Mouse (Mus musculus): ENCODE data around the gene Met. TPM values are rescaled to one million over a fixed set of nuclear protein-coding genes. Genes with fewer than 3 reads are reported as not detected.

Gene Met
- not detected in 2 replicates for total RNA-seq (2014; fragmentation: Nextera tagmentation)
- total RNA-seq (2017): 0.56 TPM in 1 of 2 replicates, not detected in the other

GRCm38 (mm10) chr6:17463434-17464280, at the start of gene Met:
Gene Met (plus strand): TSS chr6:17463800.
- no peak for ATAC-seq (replicated peaks; ENCODE audit: low FRiP score, low TSS enrichment, poor library complexity, severe bottlenecking)

- no peak for ATAC-seq (replicated peaks; ENCODE audit: low FRiP score, low TSS enrichment, poor library complexity, severe bottlenecking)
These were observed 45.4 kb upstream of the Met start for GRCm38 (mm10) chr6:17418226-17418625.

- ATAC-seq (replicated peaks; ENCODE audit: low FRiP score, low TSS enrichment, poor library complexity, severe bottlenecking): no peak
These were observed 41.2 kb upstream of the Met start for GRCm38 (mm10) chr6:17422432-17422831.

- no peak for ATAC-seq (replicated peaks; ENCODE audit: low FRiP score, low TSS enrichment, poor library complexity, severe bottlenecking)
These were observed 34.6 kb upstream of the Met start for GRCm38 (mm10) chr6:17429041-17429440.

- ATAC-seq (replicated peaks; ENCODE audit: low FRiP score, low TSS enrichment, poor library complexity, severe bottlenecking): no peak
These were observed 34.0 kb upstream of the Met start for GRCm38 (mm10) chr6:17429611-17430010.

GRCm38 (mm10) chr6:17443311-17443710, 20.3 kb upstream of the Met start:
- no peak for ATAC-seq (replicated peaks; ENCODE audit: low FRiP score, low TSS enrichment, poor library complexity, severe bottlenecking)

- ATAC-seq (replicated peaks; ENCODE audit: low FRiP score, low TSS enrichment, poor library complexity, severe bottlenecking): no peak
These were observed 12.3 kb upstream of the Met start for GRCm38 (mm10) chr6:17451305-17451704.

GRCm38 (mm10) chr6:17455116-17455515, 8.5 kb upstream of the Met start:
- no peak for ATAC-seq (replicated peaks; ENCODE audit: low FRiP score, low TSS enrichment, poor library complexity, severe bottlenecking)

- no peak for ATAC-seq (replicated peaks; ENCODE audit: low FRiP score, low TSS enrichment, poor library complexity, severe bottlenecking)
These were observed 4.0 kb upstream of the Met start for GRCm38 (mm10) chr6:17459561-17459960.

GRCm38 (mm10) chr6:17461435-17461834, 2.2 kb upstream of the Met start:
- no peak for ATAC-seq (replicated peaks; ENCODE audit: low FRiP score, low TSS enrichment, poor library complexity, severe bottlenecking)

- ATAC-seq (replicated peaks; ENCODE audit: low FRiP score, low TSS enrichment, poor library complexity, severe bottlenecking): no peak
These were observed 853 bp downstream of the Met start for GRCm38 (mm10) chr6:17464281-17465025.

GRCm38 (mm10) chr6:17466526-17466925, 2.9 kb downstream of the Met start:
- no peak for ATAC-seq (replicated peaks; ENCODE audit: low FRiP score, low TSS enrichment, poor library complexity, severe bottlenecking)

- no peak for ATAC-seq (replicated peaks; ENCODE audit: low FRiP score, low TSS enrichment, poor library complexity, severe bottlenecking)
These were observed 5.4 kb downstream of the Met start for GRCm38 (mm10) chr6:17468993-17469392.

- no peak for ATAC-seq (replicated peaks; ENCODE audit: low FRiP score, low TSS enrichment, poor library complexity, severe bottlenecking)
These were observed 9.5 kb downstream of the Met start for GRCm38 (mm10) chr6:17473128-17473527.

GRCm38 (mm10) chr6:17477823-17478222, 14.2 kb downstream of the Met start:
- ATAC-seq (replicated peaks; ENCODE audit: low FRiP score, low TSS enrichment, poor library complexity, severe bottlenecking): no peak

- ATAC-seq (replicated peaks; ENCODE audit: low FRiP score, low TSS enrichment, poor library complexity, severe bottlenecking): no peak
These were observed 14.7 kb downstream of the Met start for GRCm38 (mm10) chr6:17478252-17478651.

GRCm38 (mm10) chr6:17478838-17479570, 15.4 kb downstream of the Met start:
- no peak for ATAC-seq (replicated peaks; ENCODE audit: low FRiP score, low TSS enrichment, poor library complexity, severe bottlenecking)

- no peak for ATAC-seq (replicated peaks; ENCODE audit: low FRiP score, low TSS enrichment, poor library complexity, severe bottlenecking)
These were observed 17.5 kb downstream of the Met start for GRCm38 (mm10) chr6:17481068-17481467.

- ATAC-seq (replicated peaks; ENCODE audit: low FRiP score, low TSS enrichment, poor library complexity, severe bottlenecking): no peak
These were observed 21.6 kb downstream of the Met start for GRCm38 (mm10) chr6:17485244-17485643.

- no peak for ATAC-seq (replicated peaks; ENCODE audit: low FRiP score, low TSS enrichment, poor library complexity, severe bottlenecking)
These were observed 22.2 kb downstream of the Met start for GRCm38 (mm10) chr6:17485782-17486181.

All from megakaryocyte-erythroid progenitor cell, adult 5-6 weeks (primary cell).